Mouse (Mus musculus): ENCODE results near the gene Ccdc85c. TPM values are rescaled to one million over a fixed set of nuclear protein-coding genes. Genes with fewer than 3 reads are reported as not detected.

Ccdc85c gene
- polyA plus RNA-seq (2012; rRNA removed), result 40.8 and 42.1 TPM in 2 replicates

DNA sequence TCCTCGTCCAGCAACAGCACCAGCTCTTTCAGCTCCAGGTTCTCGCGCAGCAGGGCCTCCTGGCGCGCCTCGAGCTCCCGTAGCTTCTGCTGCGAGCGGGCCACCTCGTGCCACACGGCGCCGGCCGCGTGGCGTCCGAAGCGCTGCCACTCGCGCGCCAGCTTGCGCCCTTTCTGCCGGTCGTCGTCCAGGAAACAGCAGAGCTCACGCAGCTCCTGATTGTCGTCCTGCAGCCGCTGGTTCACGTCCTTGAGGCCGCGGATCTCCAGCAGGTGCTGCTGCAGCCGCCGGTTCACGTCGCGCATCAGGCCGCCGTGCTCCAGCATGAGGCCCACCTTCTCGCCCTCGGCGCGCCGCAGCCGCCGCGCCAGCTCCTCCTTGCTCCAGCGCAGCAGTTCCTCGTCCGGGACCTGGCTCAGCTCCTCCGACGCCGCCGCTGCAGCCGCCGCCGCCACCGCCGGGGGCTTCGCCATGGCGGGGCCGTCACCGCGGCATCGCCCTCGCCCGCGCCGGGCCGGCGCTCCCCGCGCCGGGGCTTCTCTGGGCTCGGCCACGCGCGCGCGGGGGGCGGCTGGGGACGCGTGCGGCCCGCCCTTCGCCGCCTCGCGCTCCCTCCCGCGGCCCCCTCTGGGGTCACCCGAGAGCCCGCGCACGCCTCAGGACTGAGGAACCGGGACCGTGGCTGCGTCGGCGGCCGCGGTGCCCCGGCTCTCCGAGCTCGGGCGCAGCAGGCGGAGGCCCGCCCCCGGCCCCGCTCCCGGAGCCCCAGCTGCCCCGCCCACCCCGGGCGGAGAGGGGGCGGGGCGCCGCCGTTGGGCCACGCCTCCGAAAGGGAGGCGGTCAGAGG is at the start of gene Ccdc85c:
TSS of gene Ccdc85c (minus strand) at position 765 of the 847 bp plus-strand sequence.
- Histone ChIP-seq H3K27ac (ENCODE audit: insufficient read depth, low read length) (0 out of 2 replicates have a peak within 1 kb of the TSS, but pooled peaks have one; percentile 18), H3K4me3 (ENCODE audit: insufficient read depth, low read length) (peak within 1 kb of the TSS; percentile 82), H3K4me1 (ENCODE audit: control insufficient read depth, insufficient read depth, low read length) (peaks cover 10% of the 10 kb centered on the region)
- TF ChIP-seq POLR2A (IDR thresholded peaks at IDR 0.05; ENCODE audit: extremely low read depth, insufficient read depth, low read length) (no peak), CTCF (IDR thresholded peaks at IDR 0.05; ENCODE audit: extremely low read depth, insufficient read depth, low read length) (no peak)

DNA sequence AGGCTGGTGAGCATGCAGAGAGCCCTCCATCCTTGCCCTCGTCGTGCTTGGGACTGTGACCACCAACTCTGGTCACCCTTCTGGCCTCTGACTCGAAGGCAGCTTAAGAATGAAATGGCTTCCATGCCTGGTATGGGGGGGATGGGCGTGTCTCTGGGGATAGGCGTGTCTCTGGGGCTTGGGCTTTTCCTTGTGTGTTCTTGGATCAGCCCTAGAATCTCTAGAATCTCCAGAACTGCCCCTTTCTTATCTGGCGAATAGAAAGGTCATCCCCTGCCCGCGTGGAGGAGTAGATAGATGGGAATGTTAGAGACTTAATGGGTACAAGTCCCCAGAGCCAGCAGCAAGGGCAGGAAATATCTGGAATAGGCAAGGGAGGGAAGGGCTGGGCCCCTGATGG is 44.9 kb upstream of the Ccdc85c start:
- H3K27ac ChIP-seq (ENCODE audit: insufficient read depth, low read length), result no peak overlapping the region
- H3K4me1 ChIP-seq (ENCODE audit: control insufficient read depth, insufficient read depth, low read length), result no peaks in the 10 kb centered on the region
- TF ChIP-seq POLR2A (IDR thresholded peaks at IDR 0.05; ENCODE audit: extremely low read depth, insufficient read depth, low read length), result no peak
- TF ChIP-seq CTCF (IDR thresholded peaks at IDR 0.05; ENCODE audit: extremely low read depth, insufficient read depth, low read length), result no peak
- no peak overlapping the region for H3K4me3 ChIP-seq (ENCODE audit: insufficient read depth, low read length)

DNA sequence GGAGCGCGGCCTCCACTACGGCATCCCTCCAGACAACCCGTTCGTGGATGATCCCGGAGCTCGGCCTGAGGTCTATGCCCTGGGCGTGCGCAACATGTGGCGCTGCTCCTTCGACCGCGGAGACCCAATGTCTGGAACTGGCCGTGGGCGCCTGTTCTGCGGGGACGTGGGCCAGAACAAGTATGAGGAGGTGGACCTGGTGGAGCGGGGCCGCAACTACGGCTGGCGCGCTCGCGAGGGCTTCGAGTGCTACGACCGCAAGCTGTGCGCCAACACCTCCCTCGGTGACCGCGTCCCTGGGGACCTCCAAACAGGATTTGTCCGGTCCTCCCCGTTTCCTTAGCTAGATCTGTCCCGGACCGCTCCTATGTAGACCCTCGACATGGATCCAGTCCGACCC is 43.3 kb upstream of the Ccdc85c start:
- no peaks in the 10 kb centered on the region for H3K4me1 ChIP-seq (ENCODE audit: control insufficient read depth, insufficient read depth, low read length)
- H3K4me3 ChIP-seq (ENCODE audit: insufficient read depth, low read length), result no peak overlapping the region
- H3K27ac ChIP-seq (ENCODE audit: insufficient read depth, low read length), result no peak overlapping the region
- TF ChIP-seq POLR2A (IDR thresholded peaks at IDR 0.05; ENCODE audit: extremely low read depth, insufficient read depth, low read length) (no peak), CTCF (IDR thresholded peaks at IDR 0.05; ENCODE audit: extremely low read depth, insufficient read depth, low read length) (no peak)

DNA sequence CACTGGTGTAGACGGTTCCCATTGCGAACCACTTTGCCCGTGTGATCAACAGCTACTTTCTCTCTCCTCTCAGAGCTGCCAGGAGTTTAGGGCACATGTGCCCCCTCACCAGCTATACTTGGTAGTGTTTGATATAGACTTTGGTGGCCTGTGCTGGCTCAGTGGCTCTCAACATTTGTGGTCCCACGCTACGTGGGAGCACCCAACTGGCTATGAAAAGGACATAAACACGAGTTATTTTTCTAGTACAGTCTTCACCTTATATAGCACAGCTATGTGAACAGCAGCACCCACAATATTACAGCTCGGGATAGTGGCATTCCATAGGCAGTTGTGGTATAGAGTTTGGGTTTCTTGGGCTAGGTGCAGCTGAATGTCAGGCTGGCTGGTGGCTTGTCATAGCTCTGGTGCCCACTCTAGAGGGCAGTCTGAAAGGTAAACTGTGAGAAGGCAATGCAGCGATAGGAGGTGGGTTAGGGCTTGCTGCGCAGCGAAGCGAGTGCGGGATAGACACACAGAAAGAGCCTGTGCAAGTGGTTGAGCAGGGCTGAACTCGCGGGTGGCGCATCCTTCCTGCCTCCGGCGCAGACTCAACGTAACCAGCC is 42.7 kb upstream of the Ccdc85c start:
- Histone ChIP-seq H3K27ac (ENCODE audit: insufficient read depth, low read length) (no peak overlapping the region), H3K4me1 (ENCODE audit: control insufficient read depth, insufficient read depth, low read length) (no peaks in the 10 kb centered on the region), H3K4me3 (ENCODE audit: insufficient read depth, low read length) (no peak overlapping the region)
- TF ChIP-seq POLR2A (IDR thresholded peaks at IDR 0.05; ENCODE audit: extremely low read depth, insufficient read depth, low read length), result no peak
- TF ChIP-seq CTCF (IDR thresholded peaks at IDR 0.05; ENCODE audit: extremely low read depth, insufficient read depth, low read length), result no peak

DNA sequence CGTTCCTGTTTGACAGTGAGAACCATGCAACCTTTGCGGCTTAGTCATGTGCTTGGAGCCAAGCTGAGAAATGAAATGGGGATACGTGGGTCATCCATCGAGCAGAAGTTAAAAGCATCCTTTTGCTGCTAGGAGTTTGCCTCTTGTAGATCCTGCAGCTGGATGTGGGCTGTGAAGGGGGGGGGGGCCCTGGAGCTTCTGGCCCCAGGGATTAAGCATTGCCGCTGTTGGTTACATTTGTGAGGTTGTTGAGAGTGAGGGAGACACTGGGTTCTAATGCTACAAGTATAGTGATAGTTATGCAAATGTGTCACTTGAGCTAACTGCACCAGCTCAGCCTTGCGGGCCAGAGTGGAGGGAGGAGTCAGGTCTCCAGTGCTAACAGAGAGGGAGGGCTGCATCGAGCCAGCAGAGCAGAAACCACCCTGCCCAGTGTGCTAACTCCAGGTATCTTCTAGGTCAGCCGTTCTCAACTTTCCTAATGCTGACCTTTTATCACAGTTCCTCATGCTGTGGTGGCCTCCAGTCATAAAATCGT is 42.0 kb upstream of the Ccdc85c start:
- TF ChIP-seq CTCF (IDR thresholded peaks at IDR 0.05; ENCODE audit: extremely low read depth, insufficient read depth, low read length) (no peak), POLR2A (IDR thresholded peaks at IDR 0.05; ENCODE audit: extremely low read depth, insufficient read depth, low read length) (no peak)
- Histone ChIP-seq H3K27ac (ENCODE audit: insufficient read depth, low read length) (no peak overlapping the region), H3K4me3 (ENCODE audit: insufficient read depth, low read length) (no peak overlapping the region), H3K4me1 (ENCODE audit: control insufficient read depth, insufficient read depth, low read length) (no peaks in the 10 kb centered on the region)

DNA sequence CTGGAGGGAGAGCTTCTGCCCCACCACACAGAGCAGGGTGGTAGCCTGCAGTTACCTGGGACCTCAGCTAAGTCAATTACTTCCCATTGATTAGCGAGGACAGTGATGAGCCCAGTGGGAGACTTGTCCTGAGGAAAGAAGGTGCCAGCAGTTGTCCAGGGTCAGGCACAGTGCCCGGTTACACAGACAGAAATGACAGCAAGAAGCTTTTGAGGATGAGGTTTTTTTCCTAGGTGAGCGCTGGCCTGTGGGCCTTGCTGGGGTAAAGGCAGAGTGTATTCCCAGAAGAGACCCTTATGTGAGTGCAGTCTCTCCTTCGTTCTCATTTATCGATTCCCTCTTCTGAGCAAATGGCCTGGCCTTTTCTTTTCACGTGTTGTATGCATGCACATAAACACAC is 41.4 kb upstream of the Ccdc85c start:
- TF ChIP-seq CTCF (IDR thresholded peaks at IDR 0.05; ENCODE audit: extremely low read depth, insufficient read depth, low read length), result no peak
- no peak for TF ChIP-seq POLR2A (IDR thresholded peaks at IDR 0.05; ENCODE audit: extremely low read depth, insufficient read depth, low read length)
- Histone ChIP-seq H3K4me1 (ENCODE audit: control insufficient read depth, insufficient read depth, low read length) (no peaks in the 10 kb centered on the region), H3K27ac (ENCODE audit: insufficient read depth, low read length) (no peak overlapping the region), H3K4me3 (ENCODE audit: insufficient read depth, low read length) (no peak overlapping the region)

DNA sequence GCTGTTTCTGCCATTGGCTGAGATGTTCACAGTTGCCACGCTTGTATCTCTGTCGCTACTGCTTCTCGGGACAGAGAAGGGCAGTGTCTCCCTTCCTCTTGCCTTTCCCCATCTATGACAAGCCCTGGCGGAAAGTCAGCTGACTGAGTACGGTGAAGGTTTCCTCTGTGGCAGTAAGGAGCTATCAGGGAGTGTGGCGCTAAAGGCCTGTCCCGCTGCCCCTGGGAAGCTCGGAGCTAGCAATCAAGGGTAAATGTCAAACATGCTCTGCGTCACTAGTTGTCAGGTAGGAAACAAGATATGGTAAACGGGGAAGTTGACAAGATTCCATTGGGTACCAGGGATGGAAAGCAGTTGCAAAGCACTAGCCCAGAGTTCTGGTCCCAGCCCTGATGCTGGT is 40.6 kb upstream of the Ccdc85c start:
- Histone ChIP-seq H3K4me3 (ENCODE audit: insufficient read depth, low read length) (no peak overlapping the region), H3K27ac (ENCODE audit: insufficient read depth, low read length) (no peak overlapping the region), H3K4me1 (ENCODE audit: control insufficient read depth, insufficient read depth, low read length) (no peaks in the 10 kb centered on the region)
- TF ChIP-seq CTCF (IDR thresholded peaks at IDR 0.05; ENCODE audit: extremely low read depth, insufficient read depth, low read length), result no peak
- TF ChIP-seq POLR2A (IDR thresholded peaks at IDR 0.05; ENCODE audit: extremely low read depth, insufficient read depth, low read length), result no peak

DNA sequence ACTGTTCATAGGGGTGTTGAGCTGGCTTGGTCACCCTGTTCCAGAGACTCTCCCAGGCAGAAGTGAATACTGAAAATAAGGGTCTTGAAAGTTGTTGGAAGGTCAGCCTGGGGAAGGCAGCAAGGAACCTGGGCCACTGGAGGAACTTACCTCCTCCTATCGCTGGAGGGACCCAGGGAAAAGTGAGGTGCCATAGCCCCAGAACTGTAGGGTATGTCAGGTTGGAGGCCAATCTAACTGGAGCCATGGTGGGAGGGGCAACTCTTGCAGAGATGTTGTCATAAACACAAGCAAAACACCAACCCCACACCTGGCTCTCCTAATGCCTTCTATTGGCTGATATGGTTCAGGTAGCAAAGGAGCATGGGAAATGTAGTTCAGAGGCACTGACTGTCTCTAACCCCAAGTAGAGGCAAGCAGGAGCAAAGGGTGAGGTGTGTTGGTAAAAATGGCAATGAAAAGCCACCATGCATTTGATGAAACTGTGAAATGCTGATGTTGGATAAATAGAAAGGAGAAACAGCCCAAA is 38.1 kb upstream of the Ccdc85c start:
- Histone ChIP-seq H3K4me3 (ENCODE audit: insufficient read depth, low read length) (no peak overlapping the region), H3K27ac (ENCODE audit: insufficient read depth, low read length) (no peak overlapping the region), H3K4me1 (ENCODE audit: control insufficient read depth, insufficient read depth, low read length) (no peaks in the 10 kb centered on the region)
- TF ChIP-seq CTCF (IDR thresholded peaks at IDR 0.05; ENCODE audit: extremely low read depth, insufficient read depth, low read length) (no peak), POLR2A (IDR thresholded peaks at IDR 0.05; ENCODE audit: extremely low read depth, insufficient read depth, low read length) (no peak)

DNA sequence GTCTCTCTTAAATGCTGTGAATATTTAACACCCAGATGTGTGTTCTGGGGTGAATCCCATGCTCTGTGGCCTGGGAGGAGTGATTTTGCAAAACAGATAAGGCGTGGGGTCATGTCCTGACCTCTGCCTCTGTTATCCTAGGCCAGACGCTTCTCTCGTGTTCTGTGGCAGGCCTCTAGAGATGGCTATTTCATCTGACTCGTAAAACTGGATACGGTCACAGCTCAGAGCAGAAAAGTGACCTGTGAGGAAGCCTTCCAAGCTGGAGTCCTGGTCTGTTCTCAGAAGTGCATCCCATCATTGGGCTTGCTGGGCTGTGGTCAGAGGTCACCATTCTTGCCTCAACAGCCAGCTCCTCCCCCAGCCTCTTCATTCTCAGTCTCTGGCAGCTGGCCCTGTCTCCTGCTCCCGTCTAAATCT is 37.2 kb upstream of the Ccdc85c start:
- TF ChIP-seq CTCF (IDR thresholded peaks at IDR 0.05; ENCODE audit: extremely low read depth, insufficient read depth, low read length), result no peak
- TF ChIP-seq POLR2A (IDR thresholded peaks at IDR 0.05; ENCODE audit: extremely low read depth, insufficient read depth, low read length), result no peak
- no peak overlapping the region for H3K27ac ChIP-seq (ENCODE audit: insufficient read depth, low read length)
- H3K4me1 ChIP-seq (ENCODE audit: control insufficient read depth, insufficient read depth, low read length), result no peaks in the 10 kb centered on the region
- no peak overlapping the region for H3K4me3 ChIP-seq (ENCODE audit: insufficient read depth, low read length)
